Mouse (Mus musculus) heart, postnatal 0 days (tissue): ENCODE measurements at regions not wholly inside any gene's neighbourhood (a gene's known extent, or its start where the extent isn't known, plus 50 kb on each side); places are given as distances from the start of the nearest gene placed in this dataset.

Experiments used
- CTCF ChIP-seq: IDR thresholded peaks from 2 replicates; pipeline ENCODE4 v1.5.1; 2016; ENCODE audit warnings: antibody characterized with exemption, control low read depth, low read depth
- EP300 ChIP-seq: IDR thresholded peaks from 2 replicates; pipeline ENCODE4 v1.6.1; 2016; ENCODE audit warnings: antibody characterized with exemption, low read depth

DNA sequence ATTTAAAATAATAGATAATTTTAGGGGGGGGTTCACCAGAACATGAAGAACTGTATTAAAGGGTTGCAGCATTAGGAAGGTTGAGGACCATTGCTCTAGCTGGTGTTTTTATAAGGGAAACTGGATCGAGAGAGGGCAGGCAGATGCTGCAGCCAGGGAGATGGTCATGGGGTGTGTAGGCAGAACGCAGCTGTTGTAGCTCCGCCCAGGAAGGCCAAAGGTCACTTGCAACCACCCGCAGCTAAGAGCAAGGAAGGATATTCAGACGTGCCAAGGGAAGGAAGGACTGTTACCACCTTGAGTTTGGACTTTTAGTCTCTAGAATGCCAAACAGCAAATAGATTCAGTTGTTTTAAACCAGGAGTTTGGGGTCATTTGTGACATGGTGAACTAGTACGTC lies 414.6 kb upstream of the Pmfbp1 start:
- TF ChIP-seq CTCF (no peak), EP300 (no peak)
